Mouse (Mus musculus): ENCODE results near the gene Thg1l.

The Thg1l gene

GRCm38 (mm10) chr11:45927456-45927855 lies 27.8 kb downstream of the Thg1l start:
- DNase-seq (ENCODE audit: low read depth, low spot score): no peak

DNA sequence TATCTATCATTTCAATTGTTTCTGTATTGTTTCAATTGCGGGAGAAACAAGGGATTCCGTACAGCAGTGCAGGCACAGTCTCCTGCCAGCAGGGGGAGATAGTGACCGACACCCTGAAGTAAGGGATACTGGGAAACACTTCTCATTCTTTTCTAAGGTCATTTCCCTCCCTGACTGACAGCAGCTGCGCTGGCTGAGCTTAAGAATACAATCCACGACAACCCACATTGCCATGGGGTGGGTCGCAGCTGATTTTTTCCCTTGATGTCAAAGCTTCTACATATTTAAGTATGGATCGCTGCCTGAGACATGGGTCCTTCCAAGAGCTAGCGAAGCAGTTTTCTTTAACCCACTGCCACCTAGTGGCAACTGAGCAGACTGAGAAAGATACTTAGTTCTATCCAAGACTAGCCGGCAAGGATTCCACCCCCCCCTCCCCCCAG lies 28.6 kb downstream of the Thg1l start:
- peak; percentile 57 for DNase-seq (ENCODE audit: low read depth, low spot score)

DNA sequence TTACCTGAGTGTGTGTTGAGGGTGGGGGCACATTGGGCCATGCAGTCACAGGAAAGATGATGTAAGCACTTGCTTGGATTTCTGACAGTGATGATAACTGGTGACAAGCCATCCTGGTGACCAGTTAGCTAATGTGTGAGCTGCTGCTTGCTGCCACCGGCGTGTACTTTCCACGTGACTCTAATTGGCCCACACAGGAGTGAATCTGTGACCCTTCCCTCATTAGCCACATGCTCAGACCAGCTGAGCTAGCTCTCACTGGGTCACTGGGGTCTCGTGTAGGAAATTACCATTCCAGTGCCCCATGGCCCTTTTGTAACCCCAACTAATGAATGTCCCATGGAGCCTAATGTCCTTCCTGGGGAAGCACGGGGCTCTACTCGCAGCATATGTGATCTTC lies 29.9 kb downstream of the Thg1l start:
- DNase-seq (ENCODE audit: low read depth, low spot score): no peak

DNA sequence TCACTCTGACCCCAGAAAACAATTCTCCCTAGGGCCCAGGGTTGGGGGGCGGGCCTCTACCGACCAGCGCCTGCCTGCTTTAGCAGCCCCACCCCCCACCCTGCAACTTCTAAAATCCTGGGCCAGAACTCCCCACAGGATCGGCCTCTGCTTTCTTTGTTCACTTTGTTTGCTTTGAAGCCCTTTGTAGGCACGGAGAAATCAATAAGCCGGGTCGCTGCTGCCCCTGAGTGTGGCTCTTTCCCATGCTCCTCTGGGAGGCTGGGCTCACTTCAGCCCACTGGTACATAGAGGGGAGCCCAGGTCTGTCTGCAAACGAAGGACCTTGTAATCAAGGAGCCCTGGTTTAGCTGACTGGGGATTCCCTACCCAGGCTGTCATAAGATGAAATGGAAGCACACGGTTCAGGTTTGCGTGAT lies 33.8 kb downstream of the Thg1l start:
- DNase-seq (ENCODE audit: low read depth, low spot score): no peak

- no peak for DNase-seq (ENCODE audit: low read depth, low spot score)
Measured at GRCm38 (mm10) chr11:45921026-45921425, 34.3 kb downstream of the Thg1l start.

- DNase-seq (ENCODE audit: low read depth, low spot score): no peak
Measured at GRCm38 (mm10) chr11:45918836-45919235, 36.5 kb downstream of the Thg1l start.

DNA sequence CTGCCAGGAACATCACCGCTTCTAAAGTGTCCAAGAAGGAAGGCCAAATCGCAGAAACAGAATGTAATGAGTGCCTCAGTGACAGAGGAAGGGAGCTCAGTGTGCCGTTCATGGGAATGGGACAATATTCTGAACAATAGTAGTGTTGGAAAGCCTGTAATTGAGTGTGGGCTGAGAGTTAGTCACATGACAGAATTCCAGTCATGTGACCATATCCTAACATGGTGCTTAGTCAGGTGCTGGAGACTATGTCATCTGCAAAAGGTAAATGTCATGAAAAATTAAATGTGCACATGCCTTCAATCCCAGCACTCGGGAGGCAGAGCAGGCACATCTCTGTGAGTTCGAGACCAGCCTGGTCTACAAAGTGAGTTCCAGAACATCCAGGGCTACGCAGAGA lies 37.3 kb downstream of the Thg1l start:
- DNase-seq (ENCODE audit: low read depth, low spot score): no peak

DNA sequence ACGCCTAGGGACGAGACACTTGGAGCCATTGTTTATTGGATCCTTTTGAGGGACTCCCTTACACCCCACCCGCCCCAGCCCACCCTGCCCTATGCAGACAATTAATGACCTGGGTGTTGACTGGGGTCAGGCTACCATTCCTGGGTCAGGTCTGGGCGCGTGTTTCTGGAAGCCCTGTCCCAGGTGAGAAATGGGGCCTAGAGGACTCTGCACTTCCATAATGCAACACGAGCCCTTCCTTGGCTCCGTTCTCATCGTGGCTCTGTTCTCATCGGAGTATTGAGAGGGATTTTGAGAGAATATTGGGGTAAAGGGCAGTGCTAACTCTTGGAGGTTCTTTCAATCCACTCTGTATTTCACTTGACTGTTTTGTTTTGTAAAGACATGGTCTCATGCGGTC lies 39.1 kb downstream of the Thg1l start:
- DNase-seq (ENCODE audit: low read depth, low spot score): no peak

DNA sequence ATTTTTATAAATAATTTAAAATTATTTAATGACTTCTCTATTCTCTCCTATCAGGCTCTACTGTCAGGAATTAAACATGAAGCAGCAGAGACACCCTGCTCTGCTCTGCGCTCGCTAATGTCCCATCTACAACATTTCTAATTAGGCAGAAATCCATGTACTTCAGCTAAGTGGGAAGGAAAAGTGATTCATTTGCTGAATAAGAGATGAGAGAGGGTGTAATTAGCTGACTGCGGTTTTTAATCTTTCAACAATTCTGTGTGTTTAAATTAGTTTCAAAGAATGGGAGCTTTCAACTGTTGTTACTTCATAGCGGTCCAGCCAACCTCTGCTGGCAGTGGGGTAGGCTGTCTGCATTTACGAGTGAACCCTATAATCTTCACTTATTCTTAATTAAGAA lies 44.6 kb downstream of the Thg1l start:
- no peak for DNase-seq (ENCODE audit: low read depth, low spot score)

- DNase-seq (ENCODE audit: low read depth, low spot score): no peak
Measured at GRCm38 (mm10) chr11:45908894-45909293, 46.4 kb downstream of the Thg1l start.

- no peak for DNase-seq (ENCODE audit: low read depth, low spot score)
Measured at GRCm38 (mm10) chr11:45908070-45908469, 47.2 kb downstream of the Thg1l start.

- DNase-seq (ENCODE audit: low read depth, low spot score): no peak
Measured at GRCm38 (mm10) chr11:45907301-45907700, 48.0 kb downstream of the Thg1l start.

- DNase-seq (ENCODE audit: low read depth, low spot score): no peak
Measured at GRCm38 (mm10) chr11:45906109-45906786, 49.0 kb downstream of the Thg1l start.

DNA sequence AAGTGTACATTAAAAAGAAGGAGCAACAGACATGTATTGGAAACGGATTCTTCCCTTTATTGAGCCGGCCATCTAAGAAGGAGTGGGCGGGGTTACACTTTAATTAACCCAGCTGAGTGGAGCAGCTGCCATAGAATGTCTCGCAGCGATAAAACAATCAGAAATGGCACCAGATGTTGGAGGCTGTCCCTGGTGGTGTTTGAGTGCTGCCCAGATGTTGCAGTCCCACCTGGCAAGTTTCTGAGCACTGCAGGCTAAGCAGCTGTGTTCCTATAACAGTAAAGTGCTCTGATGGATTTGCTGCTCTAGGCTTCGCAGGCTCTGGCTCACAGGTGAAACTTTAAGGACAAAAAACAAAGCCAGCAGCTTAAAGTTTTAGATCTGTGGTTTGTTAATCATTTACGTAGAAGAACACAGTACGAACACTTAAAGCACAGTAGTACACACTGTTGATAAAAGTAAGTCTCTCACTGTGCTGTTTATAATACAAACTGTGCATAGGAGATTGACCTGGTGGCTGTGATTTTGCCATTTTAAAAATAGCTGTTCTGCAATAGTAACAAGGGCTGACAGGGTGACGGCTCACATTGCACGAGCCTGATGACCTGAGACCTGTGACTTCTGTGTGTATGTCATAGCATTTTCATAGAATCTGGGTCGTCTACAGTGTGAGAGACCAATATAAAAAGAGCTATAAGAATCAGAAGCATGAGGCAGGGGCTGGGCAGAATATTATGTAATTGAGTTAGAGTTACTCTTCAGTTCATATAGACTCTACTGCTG lies 54.9 kb downstream of the Thg1l start:
- no peak for DNase-seq (ENCODE audit: low read depth, low spot score)

DNA sequence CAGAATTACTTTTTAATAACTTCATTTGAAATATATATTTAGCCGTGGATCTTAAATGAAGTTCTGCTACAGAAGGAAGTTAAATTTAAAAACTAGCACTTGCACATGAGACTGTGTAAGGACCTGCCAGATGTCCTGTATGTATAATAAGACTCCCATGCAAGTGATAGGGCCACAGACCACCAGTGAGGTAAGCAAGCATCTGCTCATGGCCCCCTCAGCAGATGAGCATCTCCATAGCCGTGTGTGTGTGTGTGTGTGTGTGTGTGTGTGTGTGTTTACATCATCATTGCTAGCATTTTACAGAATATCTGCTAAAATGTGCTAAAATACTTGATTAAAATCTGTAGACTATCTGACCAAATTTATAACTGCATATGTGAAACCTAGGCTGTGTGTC lies 57.9 kb downstream of the Thg1l start:
- no peak for DNase-seq (ENCODE audit: low read depth, low spot score)

Measured in retina, adult 2 months (tissue).